Mouse (Mus musculus): ENCODE measurements around the gene Actl7a. TPM values are rescaled to one million over a fixed set of nuclear protein-coding genes. Genes with fewer than 3 reads are reported as not detected.

The Actl7a gene
- polyA plus RNA-seq (2017; shearing (Covaris generic)) = not detected

DNA sequence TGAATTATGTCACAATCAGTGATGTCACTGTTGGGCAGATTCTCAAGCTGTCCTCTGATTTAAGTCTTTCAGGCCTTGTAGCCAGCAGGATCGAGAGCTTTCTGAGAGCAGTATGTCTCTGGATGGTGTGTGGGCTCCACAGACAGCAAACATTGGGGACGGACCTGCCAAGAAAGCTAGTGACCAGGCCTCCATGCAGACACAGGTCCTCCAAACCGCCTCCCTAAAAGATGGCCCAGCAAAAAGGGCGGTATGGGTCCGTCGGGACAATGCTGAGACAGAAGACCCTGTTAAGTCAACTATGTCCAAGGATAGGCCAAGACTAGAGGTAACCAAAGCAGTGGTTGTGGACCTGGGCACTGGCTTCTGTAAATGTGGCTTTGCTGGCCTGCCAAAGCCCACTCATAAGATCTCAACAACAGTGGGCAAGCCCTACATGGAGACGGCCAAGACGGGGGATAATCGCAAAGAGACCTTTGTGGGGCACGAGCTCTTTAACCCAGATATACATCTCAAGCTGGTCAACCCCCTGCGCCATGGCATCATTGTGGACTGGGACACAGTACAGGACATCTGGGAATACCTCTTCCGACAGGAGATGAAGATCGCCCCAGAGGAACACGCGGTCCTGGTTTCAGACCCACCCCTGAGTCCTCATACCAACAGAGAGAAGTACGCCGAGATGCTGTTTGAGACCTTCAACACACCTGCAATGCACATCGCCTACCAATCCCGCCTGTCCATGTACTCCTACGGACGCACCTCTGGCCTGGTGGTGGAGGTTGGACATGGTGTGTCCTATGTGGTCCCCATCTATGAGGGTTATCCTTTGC is at the start of gene Actl7a:
Actl7a (plus strand) TSS at position 51 of the 833 bp plus-strand sequence.
- no peak for ATAC-seq

DNA sequence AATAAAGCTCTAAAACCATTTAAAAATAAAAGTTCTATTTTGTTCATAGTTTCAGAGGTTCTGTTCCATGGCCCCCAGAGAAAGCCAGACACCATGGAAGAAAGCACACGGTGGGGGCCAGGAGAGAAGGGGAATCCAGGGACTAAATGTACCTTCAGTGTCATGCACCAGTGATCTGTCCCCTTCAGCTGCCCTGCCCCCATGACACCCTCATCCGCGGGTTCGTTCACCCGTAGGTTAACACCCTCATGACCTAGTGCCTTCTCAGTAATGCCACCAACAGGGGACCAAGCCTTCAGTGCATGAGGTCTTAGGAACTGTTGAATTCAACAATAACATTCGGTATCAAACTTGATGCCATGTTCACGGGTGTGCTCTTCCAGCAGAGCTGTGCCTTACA is 46.8 kb upstream of the Actl7a start:
- ATAC-seq = no peak

DNA sequence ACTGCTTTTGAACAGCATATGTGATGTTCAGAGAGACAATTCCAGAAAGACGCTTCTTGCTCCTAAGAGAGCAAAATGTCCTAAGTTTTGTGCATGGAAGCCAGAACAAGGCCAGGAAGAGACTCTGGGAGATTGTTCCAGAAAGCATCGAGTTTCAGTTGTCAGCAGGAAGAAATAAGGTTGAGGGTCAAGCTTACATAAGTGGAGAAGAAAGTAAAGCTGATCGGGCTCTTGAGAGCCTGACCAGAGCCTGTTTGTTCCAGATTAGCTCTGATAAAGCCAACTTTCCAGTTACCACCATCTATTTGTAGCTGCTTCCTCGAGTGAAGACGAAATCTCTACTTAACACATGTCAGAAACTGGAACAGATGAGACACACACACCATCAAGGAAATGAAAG is 44.5 kb upstream of the Actl7a start:
- no peak for ATAC-seq

DNA sequence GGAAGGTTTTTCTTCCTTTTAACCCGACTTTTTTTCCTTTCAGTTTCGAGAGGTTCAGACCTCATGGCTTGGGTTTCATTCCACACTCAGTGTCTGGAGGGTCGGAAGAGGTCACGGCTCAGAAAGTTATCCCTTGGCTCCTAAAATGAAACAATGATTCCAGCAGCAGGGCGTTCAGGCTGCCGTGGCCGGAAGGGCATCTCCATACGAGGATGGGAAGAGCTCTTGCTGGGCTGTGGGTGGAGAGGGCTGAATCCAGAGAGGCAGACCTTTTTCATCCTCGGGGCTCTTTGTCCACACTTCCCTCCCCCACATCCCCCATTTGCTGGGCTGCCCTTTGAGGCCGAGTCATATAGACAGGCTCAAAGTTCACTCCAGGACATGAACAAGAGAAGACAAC is 41.0 kb upstream of the Actl7a start:
- ATAC-seq = no peak

DNA sequence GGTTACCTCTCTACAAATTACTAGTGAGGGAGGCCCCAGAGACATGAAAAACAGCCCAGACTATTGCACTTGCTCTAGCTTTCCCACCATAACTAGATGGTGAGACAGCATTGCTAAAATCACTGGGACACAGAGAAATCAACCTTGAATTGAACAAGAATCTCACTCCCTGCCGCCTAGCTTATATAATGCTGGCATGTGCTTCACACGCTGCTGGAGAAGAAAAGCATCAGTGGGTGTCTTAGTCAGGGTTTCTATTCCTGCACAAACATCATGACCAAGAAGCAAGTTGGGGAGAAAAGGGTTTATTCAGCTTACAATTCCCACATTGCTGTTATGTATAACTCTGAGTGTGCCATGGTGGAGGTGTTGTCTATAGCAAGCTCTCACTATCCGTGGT is 30.1 kb upstream of the Actl7a start:
- no peak for ATAC-seq

DNA sequence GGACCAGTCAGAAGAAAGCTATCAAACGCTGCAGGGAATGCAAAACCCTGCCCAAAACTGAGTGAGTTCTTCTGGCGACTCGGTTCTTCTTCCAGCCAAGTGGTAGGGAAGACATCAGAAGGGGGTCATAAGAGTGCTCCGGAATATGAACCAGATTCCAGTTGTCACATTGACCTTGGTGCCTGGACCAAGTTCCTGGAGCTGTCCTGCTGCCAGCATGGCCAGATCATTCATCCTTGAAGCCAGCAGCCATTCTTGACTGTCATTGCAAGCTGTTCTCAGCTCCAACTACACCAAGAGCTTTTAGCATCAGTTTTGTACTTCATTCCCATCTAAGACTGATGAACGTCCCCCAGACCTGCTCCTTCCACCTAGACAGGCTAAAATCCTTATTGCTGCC is 26.4 kb upstream of the Actl7a start:
- no peak for ATAC-seq

DNA sequence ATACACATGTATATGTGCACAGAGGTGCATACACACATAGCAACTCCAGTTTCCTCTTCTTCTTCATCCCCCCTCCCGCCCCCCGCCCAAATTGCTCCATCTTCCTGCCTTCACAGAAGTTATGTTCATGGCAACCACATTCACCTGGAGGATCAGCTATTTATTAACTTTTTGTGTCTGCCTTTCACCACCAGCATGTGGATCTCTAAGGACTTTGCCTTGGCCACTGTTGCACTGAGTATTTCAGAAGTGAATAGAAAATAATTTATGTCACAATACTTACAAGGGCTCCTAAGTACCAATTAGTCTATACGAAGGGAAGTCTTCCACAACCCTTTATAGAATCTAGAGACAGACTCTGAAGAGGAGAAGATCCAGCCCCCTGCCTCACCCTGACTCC is 25.3 kb upstream of the Actl7a start:
- ATAC-seq = no peak

DNA sequence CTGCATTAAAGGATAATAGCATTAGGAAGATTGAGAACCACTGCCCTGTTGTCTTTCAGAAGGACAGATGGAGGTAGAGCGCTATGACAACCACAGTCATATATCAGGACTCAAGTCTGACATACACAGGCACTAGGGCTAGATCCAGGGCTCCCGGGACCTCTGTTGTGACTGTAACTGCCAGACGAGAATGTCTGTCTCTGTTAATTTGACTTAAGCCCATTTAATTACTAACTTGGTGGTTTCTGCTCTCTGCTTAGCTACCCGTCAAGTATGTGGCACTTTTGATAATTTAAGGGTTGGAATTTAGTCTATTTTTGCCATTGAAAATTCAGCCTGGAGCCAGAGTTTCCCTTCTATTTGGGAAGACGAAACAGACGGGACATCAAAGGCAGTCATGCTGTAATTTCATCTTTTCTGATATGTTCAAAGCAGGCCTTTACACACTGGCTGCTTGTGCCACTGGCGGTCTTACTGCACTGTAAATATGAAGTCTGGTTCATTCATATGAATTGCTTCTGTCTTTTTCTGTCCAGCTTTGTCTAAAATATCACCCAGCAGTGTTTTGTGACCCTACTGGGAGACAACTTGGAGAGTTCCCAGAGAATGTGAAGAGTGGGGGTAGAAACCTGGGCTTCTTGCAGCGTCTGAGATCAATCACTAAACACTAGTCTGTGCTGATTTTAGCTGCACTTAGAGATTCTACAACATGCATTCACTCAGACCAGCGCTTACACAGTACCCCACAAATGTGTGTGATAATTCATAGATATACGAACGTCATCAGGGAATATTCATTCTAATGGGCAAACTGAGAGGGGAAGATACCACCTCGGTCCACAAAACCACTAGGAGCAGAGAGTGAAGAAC is 24.4 kb upstream of the Actl7a start:
- ATAC-seq = no peak

DNA sequence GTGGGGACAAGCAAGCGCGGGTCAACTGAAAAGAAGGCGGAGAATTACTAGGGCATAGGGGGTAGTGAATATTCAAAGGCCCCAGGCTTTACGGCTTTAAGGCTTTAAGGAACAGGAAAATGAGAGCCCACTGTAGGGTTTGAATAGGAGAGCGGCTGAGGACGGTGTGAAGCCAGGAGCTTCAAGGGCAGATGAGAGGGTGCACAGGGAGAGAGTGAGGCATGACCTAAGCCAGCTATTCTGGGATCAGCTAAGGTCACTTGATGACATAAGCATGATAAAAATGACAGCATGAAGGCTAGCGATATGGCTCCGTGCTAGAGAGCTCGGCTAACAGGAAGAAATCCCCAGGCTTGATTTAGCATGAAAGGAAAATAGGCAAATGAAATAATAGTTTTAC is 23.8 kb upstream of the Actl7a start:
- no peak for ATAC-seq

DNA sequence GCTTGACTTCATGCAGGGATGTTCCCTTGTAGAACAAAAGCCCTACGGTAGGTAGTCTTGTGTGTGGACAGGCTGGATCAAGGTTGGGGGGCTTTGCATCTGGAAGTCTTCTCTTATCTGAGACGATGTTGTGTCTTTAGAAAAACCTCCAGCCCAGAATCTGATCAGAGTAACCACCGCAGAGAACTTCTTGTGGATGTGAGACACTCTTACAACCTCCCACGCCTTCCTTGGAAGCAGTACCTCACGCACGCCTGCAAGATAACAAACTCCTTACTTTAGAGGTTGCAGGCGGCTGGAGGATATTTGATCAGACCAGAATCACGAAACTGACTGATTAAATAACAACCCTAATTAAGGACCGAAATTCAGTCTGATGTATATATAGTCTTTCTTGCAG is 22.8 kb upstream of the Actl7a start:
- no peak for ATAC-seq

DNA sequence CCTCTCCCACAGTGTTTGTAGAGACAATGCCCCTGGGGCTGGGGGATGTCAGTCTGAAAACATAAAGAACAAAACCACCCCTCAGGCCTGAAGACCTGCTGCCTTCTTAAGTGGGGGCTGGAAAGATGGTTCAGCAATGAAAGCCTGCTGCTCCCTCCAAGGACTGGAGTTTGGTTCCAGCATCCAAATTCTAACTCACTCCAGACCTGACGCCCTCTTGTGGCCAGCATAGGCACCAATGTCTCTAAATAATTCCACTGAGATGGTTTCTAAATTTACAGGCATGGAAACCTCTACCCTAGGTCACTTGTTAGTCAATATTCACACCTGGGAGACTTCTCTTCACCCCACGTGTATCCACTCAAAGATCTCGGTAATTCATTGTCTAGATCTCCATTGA is 21.7 kb upstream of the Actl7a start:
- no peak for ATAC-seq

DNA sequence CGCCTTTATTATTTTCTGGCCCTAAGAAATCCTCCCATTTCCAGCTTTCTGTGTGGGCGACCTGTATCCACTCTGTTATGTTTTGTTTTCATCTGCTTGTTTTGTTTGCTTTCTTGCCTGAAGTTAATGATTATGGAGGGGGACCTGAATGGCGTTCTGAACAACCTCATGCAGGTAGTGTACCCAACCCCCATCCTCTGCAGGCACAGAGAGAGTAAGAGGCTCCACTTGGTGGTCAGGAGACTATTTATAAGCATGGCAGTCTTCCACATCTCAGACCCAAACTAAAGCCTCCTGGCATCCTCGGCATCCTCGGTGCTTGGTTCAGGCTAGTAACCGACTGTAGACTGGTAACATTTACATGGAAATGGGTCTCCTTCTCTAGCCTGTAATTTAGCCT is 20.9 kb upstream of the Actl7a start:
- ATAC-seq = no peak

DNA sequence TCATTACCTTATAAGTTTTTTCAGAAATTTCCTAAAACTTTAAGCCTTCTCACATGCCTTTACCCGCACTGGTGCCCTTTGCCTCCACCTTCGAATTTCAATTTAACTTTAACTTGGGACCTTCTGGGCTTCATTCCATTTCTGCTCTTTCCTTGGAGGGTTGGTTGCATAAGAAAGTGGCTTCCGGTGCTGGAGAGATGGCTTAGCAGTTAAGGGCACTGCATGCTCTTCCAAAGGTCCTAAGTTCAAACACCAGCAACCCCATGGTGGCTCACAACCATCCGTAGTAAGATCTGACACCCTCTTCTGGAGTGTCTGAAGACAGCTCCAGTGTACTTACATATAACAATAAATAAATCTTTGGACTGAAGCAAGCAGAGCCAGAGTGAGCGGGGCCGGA is 20.0 kb upstream of the Actl7a start:
- no peak for ATAC-seq

DNA sequence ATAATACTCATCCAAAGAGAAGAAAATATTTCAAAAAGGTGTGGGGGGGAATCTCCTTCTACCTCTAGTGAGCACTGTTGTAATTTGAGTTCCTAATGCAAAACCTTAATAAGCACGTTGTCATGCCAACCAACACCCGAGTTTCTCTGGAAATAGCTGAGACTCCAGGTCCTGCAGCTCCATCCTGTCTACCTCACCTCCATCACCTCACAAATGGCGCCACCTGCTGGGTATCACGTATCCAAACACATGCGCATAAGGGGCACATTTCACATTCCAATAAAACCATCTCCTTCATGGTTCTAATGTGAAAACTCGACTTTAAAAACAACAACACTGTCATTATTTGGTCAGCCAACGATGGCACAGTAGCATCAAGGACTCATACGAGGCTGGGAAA is 17.4 kb upstream of the Actl7a start:
- no peak for ATAC-seq

DNA sequence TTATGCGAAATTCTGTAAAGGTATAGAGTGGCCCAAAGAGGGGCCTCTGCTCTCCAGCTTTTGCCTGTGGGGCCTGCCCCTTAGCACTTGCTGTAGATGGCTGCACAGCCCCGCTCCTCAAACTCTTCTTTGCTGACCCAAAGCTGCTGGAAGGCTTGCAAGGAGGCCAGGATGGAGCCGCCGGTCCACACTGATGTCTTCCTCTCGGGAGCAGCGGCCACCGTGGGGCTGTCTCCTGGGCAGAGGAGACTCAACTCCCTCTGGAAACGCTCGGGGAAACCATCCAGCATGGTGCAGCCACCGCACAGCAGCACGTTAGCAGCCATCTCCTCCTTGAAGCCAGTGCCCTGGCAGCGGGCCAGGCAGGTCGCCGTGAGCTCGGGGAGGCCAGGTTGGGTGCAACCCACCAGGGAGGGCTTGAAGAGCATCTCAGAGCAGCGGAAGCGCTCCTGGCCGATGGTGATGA is 3.2 kb upstream of the Actl7a start, which contains the start of gene Gm26657:
Gm26657 (plus strand) TSS at position 51 of the 466 bp plus-strand sequence.
- ATAC-seq = no peak

DNA sequence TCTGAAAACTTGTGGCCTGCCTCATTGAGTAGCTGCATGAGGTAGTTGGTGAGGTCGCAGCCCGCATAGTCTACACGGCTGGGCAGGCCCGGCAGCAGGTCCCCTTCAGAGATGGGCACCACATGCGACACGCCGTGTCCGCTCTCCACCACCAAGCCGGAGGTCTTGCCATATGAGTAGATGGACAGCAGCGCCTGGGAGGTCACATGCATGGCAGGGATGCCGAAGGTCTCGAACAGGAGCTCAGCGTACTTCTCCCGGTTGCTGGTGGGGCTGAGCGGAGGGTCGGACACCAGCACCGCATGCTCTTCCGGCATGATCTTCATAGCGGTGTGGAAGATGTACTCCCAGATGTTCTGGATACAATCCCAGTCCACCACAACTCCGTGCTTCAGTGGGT is 2.6 kb upstream of the Actl7a start:
- ATAC-seq = no peak

DNA sequence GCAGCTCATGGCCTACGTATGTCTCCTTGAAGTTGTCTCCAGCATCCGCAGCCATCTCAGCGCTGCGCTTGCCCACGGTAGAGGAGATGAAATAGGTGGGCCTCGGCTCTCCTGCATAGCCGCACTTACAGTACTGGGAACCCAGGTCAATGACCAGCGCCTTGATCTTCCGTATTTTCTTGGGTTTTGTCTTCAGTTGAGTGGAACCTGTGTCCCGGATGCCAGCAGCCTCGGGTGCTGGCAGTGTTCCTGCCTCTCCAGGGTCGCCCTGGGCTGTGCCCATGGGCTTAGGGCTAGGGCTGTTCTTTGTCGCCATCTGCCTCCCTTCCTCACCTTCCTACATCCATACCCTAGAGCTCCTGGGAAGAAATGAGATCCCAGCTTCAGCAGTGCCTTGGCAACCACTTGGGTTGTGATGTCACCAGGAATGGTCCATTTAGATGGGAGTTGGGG is 2.1 kb upstream of the Actl7a start, which contains the start of gene Actl7b:
Actl7b (minus strand) TSS at position 403 of the 453 bp plus-strand sequence.
- ATAC-seq = no peak

DNA sequence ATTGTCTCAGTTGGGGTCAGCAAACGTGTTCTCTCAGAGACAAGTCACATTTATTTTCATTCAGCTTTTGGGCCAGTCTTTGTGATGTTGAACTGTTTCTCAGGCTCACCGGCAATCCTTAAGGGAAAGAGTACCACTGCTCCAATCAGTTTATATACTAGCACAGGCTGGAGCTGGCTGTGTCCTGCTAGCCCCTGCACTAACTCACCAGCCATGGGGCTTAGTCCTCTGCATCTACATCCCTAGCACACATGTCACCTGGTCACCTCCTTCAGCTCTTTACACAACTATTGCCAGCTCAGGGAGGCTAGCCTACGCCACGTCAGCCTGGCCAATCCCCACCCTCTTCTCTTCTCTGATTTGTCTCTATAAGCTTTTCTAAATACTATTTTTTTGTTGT is 515 bp upstream of the Actl7a start:
- no peak for ATAC-seq

DNA sequence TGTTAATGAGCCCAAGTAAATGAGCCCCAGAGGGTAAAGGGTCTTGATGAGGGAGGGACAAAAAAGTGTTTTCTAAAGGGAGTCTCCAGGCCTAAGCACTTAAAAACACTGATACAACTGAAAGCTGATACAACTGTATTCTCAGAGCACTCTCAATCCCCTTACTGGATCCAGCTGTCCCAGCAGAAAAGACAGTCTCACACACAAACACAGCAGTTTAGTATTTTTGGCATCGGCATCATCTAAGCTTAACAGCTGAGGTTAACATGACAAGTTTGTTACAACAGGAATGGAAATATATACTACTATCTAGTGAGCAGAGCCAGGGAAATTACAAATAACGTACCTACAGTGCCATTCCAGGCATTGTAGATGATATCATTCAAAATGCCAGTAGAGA is 3.1 kb downstream of the Actl7a start:
- ATAC-seq = no peak

DNA sequence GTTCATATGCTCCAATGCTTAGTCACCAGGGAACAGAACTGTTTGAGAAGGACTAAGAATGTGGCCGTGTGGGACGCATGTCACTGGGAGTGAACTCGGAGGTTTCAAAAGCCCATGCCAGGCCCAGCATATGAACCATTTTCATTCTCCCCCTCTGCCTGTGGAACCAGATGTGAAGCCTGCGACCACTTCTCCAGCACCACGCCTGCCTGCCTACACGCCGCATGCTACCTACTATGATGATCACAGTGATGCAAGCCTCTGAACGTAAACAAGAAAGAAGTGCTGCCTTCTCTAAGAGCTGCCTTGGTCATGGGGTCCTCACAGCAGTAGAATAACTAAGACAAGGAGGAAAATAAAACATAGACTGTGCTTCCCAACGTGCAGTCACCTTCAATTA is 4.2 kb downstream of the Actl7a start:
- no peak for ATAC-seq

DNA sequence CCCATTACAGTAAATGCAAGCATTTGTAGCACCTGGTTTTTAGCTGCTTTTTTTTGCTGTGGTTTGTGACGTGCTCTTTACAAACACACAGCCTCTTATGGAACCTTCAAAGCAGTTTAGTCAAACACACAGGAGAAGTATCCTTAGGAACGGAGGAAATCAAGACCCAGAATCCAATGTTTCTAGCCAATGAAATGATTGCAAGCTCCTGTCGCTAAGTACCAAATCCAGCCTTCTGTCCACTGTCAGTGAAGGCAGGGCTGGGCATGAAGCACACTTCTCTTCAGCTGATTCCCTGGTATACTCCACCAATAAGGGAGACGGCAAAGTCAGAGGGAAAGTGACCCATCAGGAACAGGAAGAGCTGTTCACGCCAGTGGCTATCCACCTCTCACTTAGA is 12.8 kb downstream of the Actl7a start:
- ATAC-seq = no peak

DNA sequence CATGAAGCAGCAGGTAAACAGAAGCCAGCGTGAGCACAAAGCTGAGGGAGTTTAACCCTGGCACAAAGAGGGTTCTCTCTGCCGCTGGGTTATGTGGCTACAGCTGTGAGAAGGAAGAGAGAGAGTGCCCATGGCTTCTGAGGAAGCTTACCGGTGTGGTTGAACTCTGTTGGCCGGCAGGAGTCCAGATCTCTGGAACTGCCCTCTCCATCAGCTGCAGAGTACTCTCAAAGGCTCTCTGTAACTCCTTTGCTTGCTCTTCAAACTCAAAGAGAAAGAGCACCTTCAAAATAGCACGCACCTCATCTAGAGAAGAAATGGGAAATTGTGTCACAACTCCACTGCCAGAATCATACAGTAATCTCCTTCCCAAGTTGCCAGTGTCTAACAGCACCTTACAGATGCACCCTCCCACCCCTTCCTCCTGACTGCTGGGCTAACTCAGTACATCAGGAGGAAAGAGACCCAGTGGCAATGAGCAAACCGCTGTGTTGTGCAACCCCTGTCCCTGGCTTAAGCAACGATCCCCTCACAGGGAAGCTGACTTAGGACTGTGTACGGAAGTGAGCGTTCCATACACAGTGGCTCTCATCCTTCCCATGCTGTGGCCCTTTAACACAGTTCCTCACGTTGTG is 13.9 kb downstream of the Actl7a start:
- no peak for ATAC-seq

DNA sequence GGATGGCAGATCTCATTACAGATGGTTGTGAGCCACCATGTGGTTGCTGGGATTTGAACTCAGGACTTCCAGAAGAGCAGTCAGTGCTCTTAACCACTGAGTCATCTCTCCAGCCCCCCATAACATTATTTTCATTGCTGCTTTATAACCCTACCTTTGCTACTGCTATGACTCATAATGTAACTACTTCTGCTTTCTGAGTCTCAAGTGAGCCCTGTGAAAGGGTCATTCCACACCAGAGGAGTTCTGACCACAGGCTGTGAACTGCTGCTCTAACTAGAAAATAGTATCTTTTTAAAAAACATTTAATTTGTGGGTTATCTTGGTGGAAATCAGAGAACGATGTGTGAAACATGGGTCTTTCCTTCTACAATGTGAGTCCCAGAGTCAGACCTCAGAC is 14.5 kb downstream of the Actl7a start:
- ATAC-seq = no peak

Measured in CD4-positive, CD25-positive, alpha-beta regulatory T cell, adult 4 months (primary cell).